10 mouse cellular contexts compared by ENCODE assay signal in genomic region chr10:120271879-120272269, GRCm38 (mm10). TPM values are rescaled to one million over a fixed set of nuclear protein-coding genes. Genes with fewer than 3 reads are reported as not detected.
DNase-seq lines count a peak whose midpoint lies in the region; ATAC-seq lines count a peak whose summit lies in the region.
"Had no signal": no experiment of that assay in that cellular context is flagged by ENCODE, and none has a peak within 500 bp of the region (broad histone marks: within the 10 kb centered on the region; RNA-seq: fewer than 3 reads in every experiment).

No protein-coding gene starts in this region.

- H3K9me3 ChIP-seq in heart, embryonic 11.5 days (replicated peaks; ENCODE audit: control insufficient read depth, low read length): no peaks in the 10 kb centered on the region
- no peaks in the 10 kb centered on the region for H3K9me3 ChIP-seq in hindbrain, embryonic 15.5 days
- no peaks in the 10 kb centered on the region for H3K9me3 ChIP-seq in midbrain, embryonic 11.5 days (ENCODE audit: control insufficient read depth, low read length)

- no peak for DNase-seq in heart, postnatal 14 days
- DNase-seq in midbrain, embryonic 11.5 days (ENCODE audit: low spot score, missing footprints): no peak
- no peak for DNase-seq in cerebellum, adult 11 months
- no peak for DNase-seq in thymus, postnatal 36 days
- no peak for DNase-seq in spleen, postnatal 14 days (ENCODE audit: low spot score in 2 of 2)

- 21% methylated on average over 10 of the region's 11 CpGs for WGBS in heart, embryonic 11.5 days (ENCODE audit: insufficient replicate concordance)
- WGBS in hindbrain, embryonic 15.5 days: 22% methylated on average over 10 of the region's 11 CpGs
- WGBS in midbrain, embryonic 11.5 days: 17% methylated on average over 10 of the region's 11 CpGs

- peaks cover 13% of the 10 kb centered on the region for H3K4me1 ChIP-seq in heart, embryonic 11.5 days (ENCODE audit: control insufficient read depth, insufficient read depth, low read length)
- peaks cover 10% of the 10 kb centered on the region for H3K4me1 ChIP-seq in hindbrain, embryonic 15.5 days (replicated peaks)
- H3K4me1 ChIP-seq in midbrain, embryonic 11.5 days (ENCODE audit: control insufficient read depth, insufficient read depth, low read length): peaks cover 2% of the 10 kb centered on the region; the same call in 1 of the 2 replicates

- intact Hi-C loops in heart, postnatal 14 days (cut with DNase I): no loop called here

- no peaks in the 10 kb centered on the region for H3K36me3 ChIP-seq in heart, embryonic 11.5 days (ENCODE audit: control insufficient read depth, insufficient read depth, low read length)
- H3K36me3 ChIP-seq in hindbrain, embryonic 15.5 days: no peaks in the 10 kb centered on the region
- no peaks in the 10 kb centered on the region for H3K36me3 ChIP-seq in midbrain, embryonic 11.5 days (ENCODE audit: control insufficient read depth, insufficient read depth, low read length)

- no peak for ATAC-seq in heart, embryonic 11.5 days (replicated peaks; ENCODE audit: insufficient number of reproducible peaks, low FRiP score, low TSS enrichment)
- peak; percentile 34 for ATAC-seq in common myeloid progenitor, adult 5-6 weeks (replicated peaks; ENCODE audit: low read depth, poor library complexity, severe bottlenecking)
- ATAC-seq in hindbrain, embryonic 15.5 days (ENCODE audit: low FRiP score, low read depth): no peak
- peak; percentile 63; the same call in 1 of the 2 replicates for ATAC-seq in midbrain, embryonic 11.5 days (ENCODE audit: low FRiP score)
- ATAC-seq: activated CD4-positive, CD25-positive, alpha-beta regulatory T cell, adult 4 months had no signal

- H3K27ac ChIP-seq in heart, embryonic 11.5 days (ENCODE audit: low read depth, low read length): 0 out of 2 replicates have a peak overlapping the region, but pooled peaks have one; percentile 46
- H3K27ac ChIP-seq in hindbrain, embryonic 15.5 days (replicated peaks): no peak overlapping the region
- H3K27ac ChIP-seq in midbrain, embryonic 11.5 days (ENCODE audit: low read depth, low read length): no peak overlapping the region; the same call in 1 of the 2 replicates
- H3K27ac ChIP-seq: left cerebral cortex, adult 2 months had no signal

- peak overlapping the region; percentile 66 for H3K4me2 ChIP-seq in heart, embryonic 11.5 days
- peak overlapping the region; percentile 66 for H3K4me2 ChIP-seq in hindbrain, embryonic 15.5 days
- peak overlapping the region; percentile 51 for H3K4me2 ChIP-seq in midbrain, embryonic 11.5 days

- H3K9ac ChIP-seq in heart, embryonic 11.5 days (ENCODE audit: low read depth, low read length): peak overlapping the region; percentile 60; the same call in 1 of the 2 replicates
- H3K9ac ChIP-seq in hindbrain, embryonic 15.5 days: peak overlapping the region; percentile 30; the same call in 1 of the 2 replicates
- H3K9ac ChIP-seq in midbrain, embryonic 11.5 days (ENCODE audit: low read length): peak overlapping the region; percentile 51

- H3K4me3 ChIP-seq in heart, embryonic 11.5 days (ENCODE audit: low read depth, low read length): peak overlapping the region; percentile 13
- peak overlapping the region; percentile 34 for H3K4me3 ChIP-seq in hindbrain, embryonic 15.5 days
- peak overlapping the region; percentile 15 for H3K4me3 ChIP-seq in midbrain, embryonic 11.5 days (ENCODE audit: low read depth, low read length)
- H3K4me3 ChIP-seq: left cerebral cortex, adult 2 months had no signal

- H3K27me3 ChIP-seq in heart, embryonic 11.5 days (ENCODE audit: control insufficient read depth, insufficient read depth, low read length): no peaks in the 10 kb centered on the region
- no peaks in the 10 kb centered on the region for H3K27me3 ChIP-seq in hindbrain, embryonic 15.5 days
- no peaks in the 10 kb centered on the region for H3K27me3 ChIP-seq in midbrain, embryonic 11.5 days (ENCODE audit: control insufficient read depth, insufficient read depth, low read length)

RNA-seq across cellular contexts. Expression of gene Llph, which starts 45.0 kb away (rescaled TPM):
- polyA plus RNA-seq in heart, embryonic 11.5 days (2014; fragmentation: Nextera tagmentation; extraction: Ambion mirVana): 30.4 and 38.9 TPM in 2 replicates
- total RNA-seq in heart, postnatal 14 days (2021): 1 to 10 TPM; 4.8 to 8.5 TPM
- 97.9 and 108 TPM in 2 replicates for total RNA-seq in common myeloid progenitor, adult 5-6 weeks (2017)
- 35.8 and 36.8 TPM in 2 replicates for polyA plus RNA-seq in hindbrain, embryonic 15.5 days (2015; fragmentation: Nextera tagmentation; extraction: Ambion mirVana)
- polyA plus RNA-seq in midbrain, embryonic 11.5 days (2014; fragmentation: Nextera tagmentation; extraction: Ambion mirVana): 53.7 and 58.3 TPM in 2 replicates

Comparison
In these comparisons a context has a peak if more than half of its experiments do, and no peak if none do; other contexts are left out.
1. ATAC-seq: peak in common myeloid progenitor, adult 5-6 weeks (single experiment) and midbrain, embryonic 11.5 days (single experiment); none in heart, embryonic 11.5 days (single experiment) and hindbrain, embryonic 15.5 days (single experiment).
2. Peak in every context shown above with its lines, with median percentiles within 50 percentile points of each other: H3K4me2 ChIP-seq, H3K4me3 ChIP-seq and H3K9ac ChIP-seq.